Mouse (Mus musculus) ES-Bruce4 (cell line): ENCODE measurements at regions not wholly inside any gene's neighbourhood (a gene's known extent, or its start where the extent isn't known, plus 50 kb on each side); places are given as distances from the start of the nearest gene placed in this dataset.

Experiments
- CTCF ChIP-seq: IDR thresholded peaks from one replicate; pipeline ENCODE4 v1.8.1; 2011; ENCODE audit warnings: low read depth, low read length
- POLR2A ChIP-seq: IDR thresholded peaks from one replicate; pipeline ENCODE4 v1.8.1; 2011; ENCODE audit warnings: low read length; ENCODE audit not compliant: insufficient read depth

- TF ChIP-seq POLR2A, result no peak
- TF ChIP-seq CTCF, result no peak
Observed at GRCm38 (mm10) chr1:5231218-5231617, 423.5 kb downstream of the Gm37988 start.
